Mouse (Mus musculus): ENCODE measurements around the gene Olfr918.

The Olfr918 gene

GRCm38 (mm10) chr9:38674501-38674900 is at the start of gene Olfr918:
TSS of gene Olfr918 (minus strand) at chr9:38674601.
- DNase-seq (ENCODE audit: low spot score in 2 of 2): no peak

DNA sequence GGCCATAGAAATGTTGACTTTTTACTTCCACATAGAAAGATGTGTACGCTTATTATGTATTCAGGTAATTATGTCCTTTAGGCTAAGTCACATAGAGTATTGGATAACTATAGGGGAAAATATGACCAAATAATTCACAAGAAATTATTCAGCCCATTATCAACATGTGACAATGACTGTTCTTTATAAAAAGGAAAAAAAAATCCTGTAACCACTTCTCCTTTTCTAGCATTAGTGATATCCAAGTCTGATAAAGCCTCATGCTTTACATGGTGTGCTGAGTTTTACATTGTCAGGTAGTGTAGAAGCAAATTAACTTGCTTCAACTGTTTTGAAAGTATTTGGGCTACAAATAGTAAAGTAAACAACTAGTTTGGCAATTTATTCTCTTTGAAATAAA is 49.6 kb upstream of the Olfr918 start:
- no peak for DNase-seq (ENCODE audit: low spot score in 2 of 2)

GRCm38 (mm10) chr9:38718927-38719441 is 44.6 kb upstream of the Olfr918 start:
- DNase-seq (ENCODE audit: low spot score in 2 of 2): no peak

- DNase-seq (ENCODE audit: low spot score in 2 of 2): no peak
Measured at GRCm38 (mm10) chr9:38718102-38718501, 43.7 kb upstream of the Olfr918 start, which contains the start of gene Vwa5a. TSS of gene Vwa5a (plus strand) at chr9:38718268.

GRCm38 (mm10) chr9:38672887-38673286 is 1.5 kb downstream of the Olfr918 start:
- DNase-seq (ENCODE audit: low spot score in 2 of 2): no peak

GRCm38 (mm10) chr9:38665742-38666141 is 8.7 kb downstream of the Olfr918 start, which contains the start of gene Olfr917:
TSS of gene Olfr917 (minus strand) at chr9:38665842.
- no peak for DNase-seq (ENCODE audit: low spot score in 2 of 2)

DNA sequence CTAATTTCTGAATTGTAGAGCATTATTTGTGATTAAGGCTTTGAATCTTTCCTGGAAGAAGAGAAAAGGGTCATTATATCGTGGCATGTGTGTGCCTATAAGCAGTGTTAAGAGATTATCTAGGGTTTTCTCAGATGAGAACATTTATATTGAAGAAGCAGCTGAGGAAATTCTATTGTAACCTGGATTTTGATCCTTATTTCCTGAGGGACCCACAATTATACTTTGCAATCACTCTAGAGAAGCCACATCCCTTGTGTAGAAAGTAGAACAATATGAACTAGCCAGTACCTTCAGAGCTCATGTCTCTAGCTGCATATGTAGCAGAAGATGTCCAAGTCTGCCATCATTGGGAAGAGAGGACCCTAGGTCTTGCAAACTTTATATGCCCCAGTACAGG is 14.6 kb downstream of the Olfr918 start, which contains the start of gene Olfr916:
Gene Olfr916, minus strand, starts transcription at position 101 of the 400 bp plus-strand sequence.
- DNase-seq (ENCODE audit: low spot score in 2 of 2): no peak

GRCm38 (mm10) chr9:38632406-38632805 is 42.0 kb downstream of the Olfr918 start:
- no peak for DNase-seq (ENCODE audit: low spot score in 2 of 2)
